Mouse (Mus musculus) small intestine, adult 2 months (tissue): ENCODE measurements at regions not wholly inside any gene's neighbourhood (a gene's known extent, or its start where the extent isn't known, plus 50 kb on each side); places are given as distances from the start of the nearest gene placed in this dataset.

Source experiments
- H3K27ac ChIP-seq: fragments of 200-500 bp; 2 replicates; pipeline ENCODE4 v1.5.1; 2012; ENCODE audit warnings: low read depth, low read length, control low read depth, inconsistent platforms; ENCODE audit not compliant: insufficient read depth
- H3K27me3 ChIP-seq: fragments of 200-500 bp; 2 replicates; pipeline ENCODE4 v1.6.1; 2012; ENCODE audit warnings: mild to moderate bottlenecking, moderate library complexity, low read length, inconsistent platforms; ENCODE audit not compliant: control insufficient read depth, insufficient read depth
- H3K36me3 ChIP-seq: fragments of 200-500 bp; 2 replicates; pipeline ENCODE4 v1.6.1; 2012; ENCODE audit warnings: mild to moderate bottlenecking, low read length, control low read depth, inconsistent platforms; ENCODE audit not compliant: control insufficient read depth, insufficient read depth
- H3K4me1 ChIP-seq: fragments of 200-500 bp; 2 replicates; pipeline ENCODE4 v1.6.1; 2012; ENCODE audit warnings: low read length, inconsistent platforms, mixed read lengths; ENCODE audit not compliant: control insufficient read depth, insufficient read depth, insufficient read length
- H3K4me3 ChIP-seq: fragments of 200-500 bp; 2 replicates; pipeline ENCODE4 v1.5.1; 2012; ENCODE audit warnings: low read depth, mild to moderate bottlenecking, control low read depth, inconsistent platforms, low read length, moderate library complexity
- CTCF ChIP-seq: fragments of 200-500 bp; IDR thresholded peaks from 2 replicates; pipeline ENCODE4 v1.5.1; 2012; ENCODE audit warnings: low read depth, mild to moderate bottlenecking, control low read depth, inconsistent platforms, low read length, moderate library complexity, mixed read lengths; ENCODE audit not compliant: insufficient replicate concordance, insufficient read length; ENCODE audit errors: extremely low read depth
- POLR2A ChIP-seq: fragments of 200-500 bp; IDR thresholded peaks from 2 replicates; pipeline ENCODE4 v1.6.1; 2012; ENCODE audit warnings: low read depth, mild to moderate bottlenecking, control low read depth, inconsistent platforms, low read length, moderate library complexity
- WGBS: fragments of 180-500 bp; shearing (Covaris S2); methylation state at CpG from one replicate; pipeline ENCODE4 v1.1.7; 2018; 5-methylcytosine and 5-hydroxymethylcytosine counted together

GRCm38 (mm10) chr14:58817961-58818504, 324.7 kb downstream of the 1700129C05Rik start:
- 71% methylated on average over 10 of the region's 10 CpGs for WGBS
- Histone ChIP-seq H3K27me3 (no peaks in the 10 kb centered on the region), H3K4me1 (no peaks in the 10 kb centered on the region)

GRCm38 (mm10) chr14:58816540-58816876, 326.2 kb downstream of the 1700129C05Rik start:
- WGBS: 62% methylated on average over 1 of the region's 1 CpGs
- Histone ChIP-seq H3K4me1 (no peaks in the 10 kb centered on the region), H3K4me3 (no peak overlapping the region), H3K27ac (no peak overlapping the region; the same call in 1 of the 2 replicates), H3K36me3 (no peaks in the 10 kb centered on the region), H3K27me3 (no peaks in the 10 kb centered on the region)
- no peak for TF ChIP-seq CTCF
- TF ChIP-seq POLR2A: no peak

More at GRCm38 (mm10) chr14:58817961-58818504, 324.7 kb downstream of the 1700129C05Rik start:
- TF ChIP-seq POLR2A (no peak), CTCF (no peak)
- Histone ChIP-seq H3K27ac (no peak overlapping the region), H3K36me3 (no peaks in the 10 kb centered on the region), H3K4me3 (no peak overlapping the region)

DNA sequence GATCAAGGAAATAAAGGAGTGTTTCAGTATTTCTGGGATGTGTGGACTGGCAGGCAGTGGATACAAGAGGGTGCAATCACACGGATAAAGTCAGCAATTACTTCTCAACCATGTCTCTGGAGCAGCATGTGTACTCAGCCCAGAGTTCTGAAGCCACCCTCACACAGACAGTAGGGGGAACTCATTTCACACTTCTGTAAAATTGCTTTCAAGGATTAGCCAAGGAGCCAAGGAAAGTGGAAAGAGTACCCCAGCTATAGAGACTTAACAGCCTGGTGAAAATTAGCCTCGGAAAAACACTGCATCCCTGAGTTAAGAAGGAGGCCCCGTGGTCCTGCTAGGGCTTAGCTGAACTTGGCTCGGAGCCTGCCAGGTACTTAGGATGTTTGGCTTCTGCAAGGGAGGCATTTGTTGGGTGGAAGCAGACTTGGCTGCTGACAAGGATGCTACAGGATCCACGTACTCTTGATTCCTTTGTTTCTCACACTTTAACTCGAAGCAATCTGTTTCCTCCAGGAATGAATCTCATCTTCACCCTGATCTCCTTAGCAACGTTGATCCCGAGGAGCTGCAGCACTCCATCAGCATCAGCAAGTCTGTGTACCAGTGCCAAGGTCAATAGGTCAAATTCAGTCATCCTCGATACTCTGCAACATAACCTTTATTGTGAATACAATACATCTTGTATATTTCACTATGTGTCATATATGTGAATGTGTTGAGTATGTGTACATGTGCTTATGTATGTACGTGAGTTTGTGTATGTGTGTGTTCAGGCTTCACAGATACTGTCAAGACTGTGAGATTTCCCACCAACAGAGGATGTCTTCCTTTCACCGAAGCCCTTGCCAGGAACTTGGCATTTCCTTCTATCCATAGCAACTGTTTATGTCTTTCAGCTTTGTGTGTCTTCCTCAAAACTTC, 326.8 kb downstream of the 1700129C05Rik start:
- no peak overlapping the region for H3K4me3 ChIP-seq
- 58% methylated on average over 11 of the region's 11 CpGs for WGBS
- peak overlapping the region; percentile 18; the same call in 1 of the 2 replicates for H3K27ac ChIP-seq
- no peaks in the 10 kb centered on the region for H3K4me1 ChIP-seq
- H3K36me3 ChIP-seq: no peaks in the 10 kb centered on the region
- no peak for TF ChIP-seq POLR2A
- TF ChIP-seq CTCF: no peak
- H3K27me3 ChIP-seq: no peaks in the 10 kb centered on the region

- no peaks in the 10 kb centered on the region for H3K27me3 ChIP-seq
- WGBS: 69% methylated on average over 5 of the region's 5 CpGs
- H3K4me3 ChIP-seq: no peak overlapping the region
- no peaks in the 10 kb centered on the region for H3K36me3 ChIP-seq
- TF ChIP-seq POLR2A (no peak), CTCF (no peak)
- H3K4me1 ChIP-seq: no peaks in the 10 kb centered on the region
- 0 out of 2 replicates have a peak overlapping the region, but pooled peaks have one; percentile 25 for H3K27ac ChIP-seq
Observed at GRCm38 (mm10) chr14:58812585-58812984, 330.1 kb downstream of the 1700129C05Rik start.

DNA sequence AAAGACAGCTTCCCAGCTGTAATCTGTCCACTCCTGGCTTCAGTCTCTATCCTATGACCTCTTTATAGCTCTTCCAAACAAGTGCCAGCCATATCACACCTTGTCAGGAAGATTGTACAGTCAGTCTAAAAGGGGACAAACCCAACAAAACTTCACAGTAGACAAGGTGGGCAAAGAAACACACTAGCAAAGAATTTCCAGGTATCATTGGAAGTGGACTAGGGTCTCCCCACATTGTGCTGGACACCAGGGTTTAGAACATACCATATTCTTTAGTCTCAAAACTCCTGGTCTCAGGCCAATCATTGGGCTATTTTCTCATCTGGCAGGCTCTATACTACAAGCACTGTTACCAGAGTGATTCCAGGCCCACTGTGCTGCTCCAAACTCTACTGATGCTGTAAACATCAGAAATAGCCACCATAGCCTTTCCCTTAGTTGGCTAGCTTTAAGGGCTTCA, 341.3 kb downstream of the 1700129C05Rik start:
- Histone ChIP-seq H3K27ac (no peak overlapping the region), H3K36me3 (no peaks in the 10 kb centered on the region), H3K4me3 (no peak overlapping the region), H3K27me3 (no peaks in the 10 kb centered on the region), H3K4me1 (no peaks in the 10 kb centered on the region)
- TF ChIP-seq CTCF (no peak), POLR2A (no peak)

DNA sequence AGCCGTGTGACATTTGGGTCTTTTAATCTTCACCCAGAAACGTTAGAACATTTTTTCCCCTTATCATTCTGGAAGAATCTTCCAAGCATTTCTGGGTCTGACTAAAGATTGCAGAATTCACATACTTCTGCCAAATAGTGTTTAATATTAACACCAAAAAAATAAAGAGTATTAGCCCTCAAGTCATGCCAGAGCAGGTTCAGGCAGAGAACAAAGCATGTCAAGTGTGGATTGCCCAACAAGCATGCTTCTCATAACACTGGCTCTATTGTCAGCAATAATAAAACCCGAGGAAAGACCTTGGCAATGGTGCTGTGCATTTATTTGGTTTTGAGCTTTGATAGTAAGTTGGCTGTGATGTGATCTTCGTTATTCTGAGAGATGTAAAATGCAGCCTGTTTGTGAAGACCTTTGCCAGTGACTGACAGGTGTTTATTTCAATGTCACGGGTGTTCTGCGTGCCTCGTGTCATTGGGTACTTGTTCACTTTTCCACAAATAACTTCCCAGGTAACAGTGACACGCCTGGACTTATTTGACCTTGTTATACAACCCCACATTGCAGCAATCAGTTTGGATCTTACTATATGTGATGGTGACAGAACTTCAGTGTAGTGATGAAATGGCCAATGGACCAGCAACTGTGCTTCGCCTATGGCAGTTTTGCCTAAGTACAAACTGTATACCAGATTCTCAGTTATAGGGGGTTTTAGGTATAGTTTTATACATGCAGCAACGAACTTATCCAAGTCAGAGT, 354.3 kb downstream of the 1700129C05Rik start:
- no peak for TF ChIP-seq POLR2A
- TF ChIP-seq CTCF: no peak
- Histone ChIP-seq H3K27me3 (no peaks in the 10 kb centered on the region), H3K4me1 (no peaks in the 10 kb centered on the region), H3K36me3 (no peaks in the 10 kb centered on the region), H3K27ac (no peak overlapping the region), H3K4me3 (no peak overlapping the region)
- 42% methylated on average over 10 of the region's 10 CpGs for WGBS
